Mouse (Mus musculus): ENCODE data around the gene Prrx1.

DNA sequence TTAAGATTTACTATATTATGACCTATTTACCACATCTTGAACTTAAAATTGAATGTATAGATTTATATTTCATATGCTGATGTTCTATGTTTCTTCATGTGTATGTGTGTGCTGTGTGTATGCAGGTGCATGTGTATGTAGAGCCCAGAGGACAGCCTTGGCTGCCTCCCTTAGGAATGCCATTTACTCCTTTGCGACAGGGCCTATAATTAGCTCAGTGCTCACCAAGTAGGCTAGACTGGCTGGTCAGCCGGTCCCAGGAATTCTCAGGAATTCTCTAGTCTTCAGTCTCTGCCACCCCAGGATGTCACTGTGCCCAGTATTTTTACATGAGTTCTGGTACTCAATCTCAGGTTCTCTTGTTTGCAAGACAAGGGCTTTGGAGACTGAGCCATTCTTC lies 13.8 kb upstream of the Prrx1 start:
- TF ChIP-seq POLR2A (IDR thresholded peaks at IDR 0.05; ENCODE audit: control insufficient read depth, low read depth, low read length) (no peak), CTCF (IDR thresholded peaks at IDR 0.05; ENCODE audit: control insufficient read depth, insufficient read depth, insufficient replicate concordance, low read depth, low read length) (no peak)
